Mouse (Mus musculus) heart, adult 18-20 months (tissue): ENCODE measurements around the gene Tmem130. TPM values are rescaled to one million over a fixed set of nuclear protein-coding genes. Genes with fewer than 3 reads are reported as not detected.

Experiments
- DNase-seq, 2 experiments: peaks; one replicate each; pipeline ENCODE4 v3.0.0; 2021 to 2022; ENCODE audit warnings: mixed read lengths in 1 of 2
- total RNA-seq, 2 experiments: library from RNA; stranded (reverse); gene quantifications; 2 replicates each; pipeline ENCODE4 v1.2.3; 2021

The Tmem130 gene
- total RNA-seq, 2 experiments from 2014 or later = 0.25 to 0.49 TPM

DNA sequence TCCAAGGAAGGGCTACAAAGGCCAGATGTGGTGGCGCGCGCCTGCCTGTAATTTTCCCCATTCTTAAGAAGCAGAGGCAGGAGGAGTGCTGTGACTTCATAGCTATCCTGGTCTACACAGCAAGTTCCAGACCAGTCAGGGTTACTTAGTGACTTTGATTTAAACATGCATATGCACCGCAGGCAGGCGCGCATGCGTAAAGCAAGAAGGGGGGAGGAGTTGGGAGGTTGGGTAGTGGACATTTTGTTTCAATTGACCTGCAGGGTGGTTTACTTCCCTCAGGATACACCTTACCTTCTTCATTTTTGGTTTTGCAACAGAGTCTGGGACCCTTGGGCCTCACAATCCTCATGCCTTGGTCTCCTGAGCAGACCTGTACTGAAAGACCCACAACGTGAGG is 32.4 kb downstream of the Tmem130 start:
- no peak for DNase-seq

DNA sequence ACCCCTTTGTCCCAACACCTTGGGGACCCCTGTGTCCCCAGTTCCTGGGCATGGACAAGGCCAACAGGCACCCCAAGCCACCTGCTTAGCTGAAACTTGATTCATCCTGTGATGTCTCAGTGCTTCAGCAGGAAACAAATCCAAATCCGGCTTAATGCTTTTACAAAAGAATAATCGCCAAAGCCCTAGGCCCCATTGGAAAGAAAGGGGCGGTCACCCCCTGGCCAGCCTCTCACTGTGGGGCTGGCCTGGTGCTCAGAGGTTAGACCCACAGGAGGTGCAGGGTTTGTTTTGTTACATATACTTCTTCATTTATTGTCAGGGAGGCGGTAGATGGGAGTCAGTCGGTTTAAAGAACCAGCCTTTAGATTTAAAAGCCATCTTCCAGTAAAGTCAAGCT is 33.4 kb downstream of the Tmem130 start:
- no peak for DNase-seq

- peak; percentile 24 to 79 for DNase-seq
These were observed 34.5 kb downstream of the Tmem130 start for GRCm38 (mm10) chr5:144727119-144727518.

- DNase-seq = no peak
These were observed 36.1 kb downstream of the Tmem130 start for GRCm38 (mm10) chr5:144725554-144725953.

DNA sequence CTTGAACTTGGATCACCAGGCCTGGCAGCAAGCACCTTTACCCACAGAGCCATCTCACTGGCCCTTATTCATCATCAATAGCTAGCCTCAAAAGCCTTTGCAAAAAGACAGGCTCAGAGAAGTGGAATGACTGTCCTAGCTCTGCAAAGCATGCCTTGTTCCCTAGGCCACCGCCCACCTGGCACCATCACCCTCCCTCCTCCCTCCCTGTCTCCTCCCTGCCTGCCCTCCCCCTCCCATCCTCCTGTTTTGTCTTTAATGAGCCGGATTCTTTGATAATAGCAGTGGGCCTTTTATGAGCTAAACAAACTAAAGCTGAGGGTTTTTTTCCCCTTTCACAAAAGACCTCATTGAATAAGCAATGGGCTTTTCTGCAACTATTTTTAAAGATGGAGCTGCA is 36.7 kb downstream of the Tmem130 start:
- no peak for DNase-seq

- DNase-seq = no peak
These were observed 41.3 kb downstream of the Tmem130 start for GRCm38 (mm10) chr5:144720281-144720680.

DNA sequence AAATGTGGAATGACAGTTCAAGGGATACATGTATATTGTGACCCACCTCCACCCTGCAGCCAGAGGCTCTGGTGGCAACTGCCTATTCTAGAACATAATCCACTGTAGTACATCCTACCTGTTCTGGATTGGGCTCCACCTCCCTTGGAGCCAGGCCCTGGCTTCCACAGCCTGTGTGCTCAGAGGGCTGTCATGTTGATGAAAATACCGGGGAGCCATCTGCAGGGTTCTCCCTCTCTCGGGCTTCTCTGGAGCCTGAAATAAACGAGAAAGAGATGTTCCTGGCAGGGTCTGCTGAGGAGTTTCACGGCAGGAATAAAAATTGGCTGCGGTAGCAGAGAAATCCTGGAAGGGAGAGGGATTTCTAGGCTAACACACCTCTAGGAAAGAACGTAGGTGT is 41.8 kb downstream of the Tmem130 start:
- no peak for DNase-seq

- no peak for DNase-seq
These were observed 44.4 kb downstream of the Tmem130 start for GRCm38 (mm10) chr5:144717186-144717585.

- no peak for DNase-seq
These were observed 48.2 kb downstream of the Tmem130 start for GRCm38 (mm10) chr5:144713371-144713770.

DNA sequence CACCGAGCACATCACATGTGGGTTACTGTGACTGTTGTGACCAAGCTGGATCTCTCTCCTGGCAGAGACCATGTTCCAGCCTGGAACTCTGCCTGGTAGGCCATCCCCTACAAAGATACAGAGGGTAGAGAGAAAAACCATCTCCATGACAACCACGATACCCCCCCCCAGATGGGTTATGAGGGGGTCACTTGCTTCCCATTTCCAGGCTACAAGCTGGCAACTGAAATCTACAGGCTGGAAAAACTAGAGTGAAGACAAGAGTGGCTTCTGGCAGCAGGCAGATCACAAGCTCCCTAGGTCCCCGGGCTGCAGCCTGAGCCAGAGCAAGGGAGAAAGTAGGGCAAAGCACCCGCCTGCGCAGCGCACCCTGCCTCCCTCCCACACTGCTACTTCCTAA is 54.0 kb downstream of the Tmem130 start:
- peak; percentile 11 to 18 for DNase-seq

- no peak for DNase-seq
These were observed 57.9 kb downstream of the Tmem130 start for GRCm38 (mm10) chr5:144703464-144704368.

DNA sequence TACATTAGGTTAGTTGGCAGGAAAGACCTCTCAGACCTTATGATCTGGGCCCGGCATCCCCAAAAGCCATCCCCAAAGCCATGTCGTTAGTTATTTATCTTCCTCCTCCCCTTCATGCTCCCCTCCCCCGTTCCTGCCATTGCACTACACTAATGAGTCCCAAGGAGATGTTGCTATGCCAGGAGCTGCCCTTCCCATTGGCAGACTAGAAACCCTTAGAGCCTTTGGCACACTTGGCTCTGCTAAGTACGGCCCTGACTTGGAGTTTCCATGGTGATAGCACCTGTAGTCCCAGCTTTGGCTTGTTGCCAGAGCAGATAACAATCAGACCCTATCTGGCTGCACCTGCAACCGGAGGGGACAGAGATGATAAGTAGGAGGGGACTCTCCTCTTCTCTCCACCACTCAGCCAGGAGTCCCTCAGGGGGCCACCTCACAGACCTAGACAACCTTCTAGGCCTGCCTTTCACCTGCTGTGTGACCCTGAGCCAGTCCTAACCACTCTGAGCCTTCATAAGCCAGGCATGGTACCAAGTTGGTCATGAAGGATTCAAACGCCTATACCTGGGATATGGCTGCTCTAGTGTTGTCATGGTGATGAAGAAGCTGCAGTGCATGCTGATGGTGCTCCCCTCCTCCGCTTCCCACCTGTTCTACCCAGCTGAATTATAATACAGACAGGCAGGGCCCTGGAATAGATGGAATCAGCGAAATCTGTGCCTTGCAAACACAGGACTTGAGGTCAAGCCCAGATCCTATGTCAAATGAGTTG is 66.1 kb downstream of the Tmem130 start:
- no peak for DNase-seq

GRCm38 (mm10) chr5:144694161-144694560 is 67.5 kb downstream of the Tmem130 start:
- DNase-seq = no peak

DNA sequence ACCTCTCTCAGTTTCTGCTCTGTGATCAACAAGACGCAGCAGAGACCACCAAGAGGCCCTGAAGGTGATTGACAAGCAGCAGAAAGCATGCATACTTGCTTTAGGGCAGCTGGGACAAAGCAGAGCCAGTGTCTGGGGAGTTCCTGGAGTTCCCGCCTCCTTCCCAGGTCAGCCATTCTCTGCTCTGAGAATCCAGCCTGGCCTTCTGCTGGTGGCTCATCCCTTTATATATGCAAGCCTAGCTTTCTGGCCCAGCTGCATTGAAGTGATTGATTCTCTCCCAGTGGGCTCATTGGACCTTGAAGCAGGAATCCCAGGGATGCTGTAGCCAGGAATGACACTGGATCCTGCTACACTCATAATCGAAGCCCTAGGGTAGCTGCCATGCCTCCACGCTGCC is 70.2 kb downstream of the Tmem130 start:
- DNase-seq = no peak

- DNase-seq = no peak
These were observed 73.2 kb downstream of the Tmem130 start for GRCm38 (mm10) chr5:144688371-144688770.

Other genes starting within 250 kb of the Tmem130 start
- under 1 TPM; 0.10 to 0.26 TPM for gene Nptx2, start 215.9 kb downstream of the Tmem130 start, total RNA-seq
- 10 to 100 TPM; 35.4 to 43.4 TPM for gene Trrap, start 5.9 kb upstream of the Tmem130 start, total RNA-seq
- gene Smurf1, start 204.0 kb upstream of the Tmem130 start, total RNA-seq = 10 to 100 TPM; 27.6 to 36.2 TPM